Mouse (Mus musculus): Measurements from ENCODE around the gene Dhx29. TPM values are rescaled to one million over a fixed set of nuclear protein-coding genes. Genes with fewer than 3 reads are reported as not detected.

Dhx29 gene
- polyA plus RNA-seq, 1 experiment: 5.2 TPM

- no peaks in the 10 kb centered on the region for H3K27me3 ChIP-seq (ENCODE audit: control insufficient read depth, insufficient read depth, low read length)
- no peak overlapping the region for H3K27ac ChIP-seq (ENCODE audit: control insufficient read depth, insufficient read depth, low read length)
- peaks cover 13% of the 10 kb centered on the region; the same call in 1 of the 2 replicates for H3K36me3 ChIP-seq (ENCODE audit: control insufficient read depth, insufficient read depth, low read length)
- DNase-seq: no peak
- TF ChIP-seq CTCF (IDR thresholded peaks at IDR 0.05; ENCODE audit: borderline replicate concordance, control insufficient read depth, extremely low read depth, insufficient read depth, low read length, poor library complexity) (no peak), POLR2A (IDR thresholded peaks at IDR 0.05; ENCODE audit: control insufficient read depth, extremely low read depth, insufficient read depth, low read length, poor library complexity) (no peak)
- 60% methylated on average over 15 of the region's 15 CpGs for WGBS
- peaks cover 5% of the 10 kb centered on the region for H3K4me1 ChIP-seq (replicated peaks; ENCODE audit: control insufficient read depth, insufficient read depth, low read length)
- no peak overlapping the region for H3K4me3 ChIP-seq (ENCODE audit: control insufficient read depth, insufficient read depth, low read length)
Measured at GRCm38 (mm10) chr13:112941879-112942330, 14.7 kb downstream of the Dhx29 start.

DNA sequence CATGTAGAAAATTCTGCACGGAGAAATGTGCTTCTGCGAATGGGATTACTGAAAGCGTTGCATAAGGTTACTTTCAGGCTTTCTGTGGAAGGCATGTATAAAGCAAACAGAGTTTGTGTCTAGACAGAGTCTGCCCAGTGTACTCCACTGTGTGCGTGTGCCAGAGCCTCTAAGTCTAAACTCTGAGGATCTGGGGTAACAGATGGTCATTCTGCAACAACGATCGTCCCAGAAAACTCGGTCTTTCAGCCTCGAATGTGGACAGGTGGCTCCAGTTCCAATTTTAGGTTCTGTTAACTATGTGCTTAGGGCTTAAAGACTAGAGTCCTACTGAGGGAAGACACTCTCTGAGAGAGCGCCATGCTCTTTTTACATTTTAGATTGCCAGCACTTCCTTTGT is 18.1 kb downstream of the Dhx29 start:
- DNase-seq: no peak
- 97% methylated on average over 9 of the region's 9 CpGs for WGBS
- H3K27ac ChIP-seq (ENCODE audit: control insufficient read depth, insufficient read depth, low read length): no peak overlapping the region
- no peak overlapping the region for H3K4me3 ChIP-seq (ENCODE audit: control insufficient read depth, insufficient read depth, low read length)
- no peaks in the 10 kb centered on the region for H3K27me3 ChIP-seq (ENCODE audit: control insufficient read depth, insufficient read depth, low read length)
- no peak for TF ChIP-seq CTCF (IDR thresholded peaks at IDR 0.05; ENCODE audit: borderline replicate concordance, control insufficient read depth, extremely low read depth, insufficient read depth, low read length, poor library complexity)
- TF ChIP-seq POLR2A (IDR thresholded peaks at IDR 0.05; ENCODE audit: control insufficient read depth, extremely low read depth, insufficient read depth, low read length, poor library complexity): no peak
- peaks cover 26% of the 10 kb centered on the region for H3K36me3 ChIP-seq (ENCODE audit: control insufficient read depth, insufficient read depth, low read length)
- H3K4me1 ChIP-seq (replicated peaks; ENCODE audit: control insufficient read depth, insufficient read depth, low read length): peaks cover 5% of the 10 kb centered on the region

DNA sequence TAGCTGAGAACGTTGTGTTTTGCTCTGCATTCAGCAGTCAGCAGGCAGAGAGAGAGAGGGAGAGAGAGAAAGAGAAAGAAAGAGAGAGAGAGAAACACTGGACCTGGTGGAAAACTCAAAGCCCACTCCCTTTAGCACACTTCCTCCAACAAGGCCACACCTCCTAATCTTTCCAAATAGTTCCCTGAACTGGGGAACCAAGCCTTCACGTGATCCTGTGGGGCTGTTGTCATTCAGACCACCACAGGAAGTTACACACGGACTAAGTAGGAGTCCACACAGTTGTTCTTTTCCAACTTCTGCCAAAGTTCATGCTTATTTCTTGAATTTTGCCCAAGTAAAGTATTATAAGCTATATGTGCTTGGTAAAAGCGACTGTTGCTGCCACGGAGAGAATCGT is 18.6 kb downstream of the Dhx29 start:
- no peak overlapping the region for H3K27ac ChIP-seq (ENCODE audit: control insufficient read depth, insufficient read depth, low read length)
- H3K36me3 ChIP-seq (ENCODE audit: control insufficient read depth, insufficient read depth, low read length): peaks cover 31% of the 10 kb centered on the region
- peaks cover 5% of the 10 kb centered on the region for H3K4me1 ChIP-seq (replicated peaks; ENCODE audit: control insufficient read depth, insufficient read depth, low read length)
- H3K4me3 ChIP-seq (ENCODE audit: control insufficient read depth, insufficient read depth, low read length): no peak overlapping the region
- H3K27me3 ChIP-seq (ENCODE audit: control insufficient read depth, insufficient read depth, low read length): no peaks in the 10 kb centered on the region
- 88% methylated on average over 6 of the region's 6 CpGs for WGBS
- TF ChIP-seq CTCF (IDR thresholded peaks at IDR 0.05; ENCODE audit: borderline replicate concordance, control insufficient read depth, extremely low read depth, insufficient read depth, low read length, poor library complexity): no peak
- TF ChIP-seq POLR2A (IDR thresholded peaks at IDR 0.05; ENCODE audit: control insufficient read depth, extremely low read depth, insufficient read depth, low read length, poor library complexity): no peak
- no peak for DNase-seq

DNA sequence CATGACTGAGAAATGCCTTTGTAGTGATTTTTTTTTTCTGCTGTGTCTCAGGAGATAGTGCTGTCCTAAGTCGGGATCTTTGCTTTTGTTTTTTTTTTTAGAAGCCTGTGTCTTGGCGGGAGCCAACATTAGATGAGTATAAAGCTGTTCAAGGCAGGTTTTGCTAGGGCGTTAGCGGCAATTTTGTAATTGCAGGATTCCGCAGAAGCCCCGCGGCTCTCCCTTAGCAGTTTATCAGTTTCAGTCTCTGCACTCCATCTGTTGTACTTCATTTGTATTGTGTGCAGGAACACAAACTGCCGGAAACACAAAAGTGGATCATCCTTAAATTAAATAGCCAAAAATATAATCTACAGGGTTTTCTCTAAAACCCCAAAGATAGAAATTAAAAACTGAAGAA is 26.8 kb downstream of the Dhx29 start:
- Histone ChIP-seq H3K4me1 (replicated peaks; ENCODE audit: control insufficient read depth, insufficient read depth, low read length) (no peaks in the 10 kb centered on the region), H3K27me3 (ENCODE audit: control insufficient read depth, insufficient read depth, low read length) (no peaks in the 10 kb centered on the region), H3K27ac (ENCODE audit: control insufficient read depth, insufficient read depth, low read length) (no peak overlapping the region), H3K4me3 (ENCODE audit: control insufficient read depth, insufficient read depth, low read length) (no peak overlapping the region), H3K36me3 (ENCODE audit: control insufficient read depth, insufficient read depth, low read length) (peaks cover 17% of the 10 kb centered on the region)
- no peak for TF ChIP-seq POLR2A (IDR thresholded peaks at IDR 0.05; ENCODE audit: control insufficient read depth, extremely low read depth, insufficient read depth, low read length, poor library complexity)
- TF ChIP-seq CTCF (IDR thresholded peaks at IDR 0.05; ENCODE audit: borderline replicate concordance, control insufficient read depth, extremely low read depth, insufficient read depth, low read length, poor library complexity): no peak
- no peak for DNase-seq
- WGBS: 95% methylated on average over 8 of the region's 8 CpGs

DNA sequence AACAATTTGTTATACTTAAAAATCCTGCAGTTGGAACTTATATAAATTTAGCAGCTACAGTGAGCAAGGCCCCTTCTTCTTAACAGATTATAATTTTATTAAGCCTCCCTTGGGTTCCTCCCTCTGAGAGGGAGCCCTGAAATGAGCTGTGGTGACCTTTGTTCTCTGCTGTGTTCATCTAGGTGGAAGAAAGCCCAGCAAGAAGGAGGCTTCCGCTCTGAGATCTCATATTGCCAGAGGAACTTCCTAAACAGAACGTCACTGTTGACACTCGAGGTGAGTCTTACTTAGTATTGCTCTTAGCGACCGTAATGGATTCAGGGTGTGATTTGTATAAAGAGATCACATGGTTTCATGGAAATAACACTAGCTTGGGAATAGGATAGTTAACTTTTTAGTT is 35.8 kb downstream of the Dhx29 start:
- Histone ChIP-seq H3K4me1 (replicated peaks; ENCODE audit: control insufficient read depth, insufficient read depth, low read length) (no peaks in the 10 kb centered on the region), H3K27ac (ENCODE audit: control insufficient read depth, insufficient read depth, low read length) (no peak overlapping the region), H3K36me3 (ENCODE audit: control insufficient read depth, insufficient read depth, low read length) (peaks cover 11% of the 10 kb centered on the region), H3K4me3 (ENCODE audit: control insufficient read depth, insufficient read depth, low read length) (no peak overlapping the region), H3K27me3 (ENCODE audit: control insufficient read depth, insufficient read depth, low read length) (no peaks in the 10 kb centered on the region)
- TF ChIP-seq POLR2A (IDR thresholded peaks at IDR 0.05; ENCODE audit: control insufficient read depth, extremely low read depth, insufficient read depth, low read length, poor library complexity) (no peak), CTCF (IDR thresholded peaks at IDR 0.05; ENCODE audit: borderline replicate concordance, control insufficient read depth, extremely low read depth, insufficient read depth, low read length, poor library complexity) (no peak)
- DNase-seq: no peak
- WGBS: 96% methylated on average over 5 of the region's 5 CpGs

DNA sequence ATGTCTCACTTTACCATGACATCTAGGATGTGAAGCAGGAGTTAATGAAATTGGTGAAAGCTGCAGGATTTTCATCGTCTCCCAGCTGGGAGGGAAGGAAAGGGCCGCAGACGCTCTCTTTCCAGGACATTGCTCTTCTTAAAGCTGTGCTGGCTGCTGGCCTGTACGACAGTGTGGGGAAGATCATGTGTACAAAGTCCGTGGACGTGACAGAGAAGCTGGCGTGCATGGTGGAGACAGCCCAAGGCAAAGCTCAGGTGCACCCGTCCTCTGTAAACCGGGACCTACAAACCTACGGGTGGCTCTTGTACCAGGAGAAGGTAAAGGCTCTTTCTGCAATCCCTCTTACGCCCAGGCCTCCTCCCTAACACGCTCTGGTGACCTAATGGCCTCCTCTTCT is 37.2 kb downstream of the Dhx29 start:
- H3K36me3 ChIP-seq (ENCODE audit: control insufficient read depth, insufficient read depth, low read length): peaks cover 14% of the 10 kb centered on the region
- H3K4me1 ChIP-seq (replicated peaks; ENCODE audit: control insufficient read depth, insufficient read depth, low read length): no peaks in the 10 kb centered on the region
- H3K27me3 ChIP-seq (ENCODE audit: control insufficient read depth, insufficient read depth, low read length): no peaks in the 10 kb centered on the region
- DNase-seq: no peak
- H3K27ac ChIP-seq (ENCODE audit: control insufficient read depth, insufficient read depth, low read length): no peak overlapping the region
- 97% methylated on average over 12 of the region's 12 CpGs for WGBS
- H3K4me3 ChIP-seq (ENCODE audit: control insufficient read depth, insufficient read depth, low read length): no peak overlapping the region
- TF ChIP-seq POLR2A (IDR thresholded peaks at IDR 0.05; ENCODE audit: control insufficient read depth, extremely low read depth, insufficient read depth, low read length, poor library complexity): no peak
- TF ChIP-seq CTCF (IDR thresholded peaks at IDR 0.05; ENCODE audit: borderline replicate concordance, control insufficient read depth, extremely low read depth, insufficient read depth, low read length, poor library complexity): no peak

DNA sequence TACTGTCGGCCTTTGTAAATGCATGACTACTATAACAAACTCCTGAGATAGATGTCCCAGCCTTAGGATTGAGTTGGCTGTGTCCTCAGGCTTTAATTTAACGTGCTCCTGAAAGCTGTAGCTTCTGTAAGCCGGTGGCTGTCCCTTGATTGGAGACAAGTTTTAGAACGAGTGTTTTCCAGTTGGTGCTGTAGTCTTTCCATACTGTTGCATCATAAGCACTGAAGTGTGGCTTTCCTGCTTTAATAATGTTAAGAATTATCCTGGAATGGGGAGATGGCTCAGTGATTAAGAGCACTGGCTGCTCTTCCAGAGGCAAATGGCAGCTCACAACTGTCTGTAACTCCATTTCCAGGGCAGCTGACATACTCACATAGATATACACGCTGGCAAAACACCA is 40.0 kb downstream of the Dhx29 start:
- no peak for DNase-seq
- Histone ChIP-seq H3K27me3 (ENCODE audit: control insufficient read depth, insufficient read depth, low read length) (no peaks in the 10 kb centered on the region), H3K27ac (ENCODE audit: control insufficient read depth, insufficient read depth, low read length) (no peak overlapping the region), H3K4me1 (replicated peaks; ENCODE audit: control insufficient read depth, insufficient read depth, low read length) (no peaks in the 10 kb centered on the region), H3K36me3 (ENCODE audit: control insufficient read depth, insufficient read depth, low read length) (peaks cover 8% of the 10 kb centered on the region), H3K4me3 (ENCODE audit: control insufficient read depth, insufficient read depth, low read length) (no peak overlapping the region)
- TF ChIP-seq POLR2A (IDR thresholded peaks at IDR 0.05; ENCODE audit: control insufficient read depth, extremely low read depth, insufficient read depth, low read length, poor library complexity): no peak
- no peak for TF ChIP-seq CTCF (IDR thresholded peaks at IDR 0.05; ENCODE audit: borderline replicate concordance, control insufficient read depth, extremely low read depth, insufficient read depth, low read length, poor library complexity)
- 95% methylated on average over 5 of the region's 5 CpGs for WGBS

Data from thymus, adult 2 months (tissue).